Mouse (Mus musculus) ovary, postnatal 36 days (tissue): ENCODE data around the gene Amz2.

Source experiments
- DNase-seq: peaks from one replicate; pipeline ENCODE4 v3.0.0; 2022; ENCODE audit warnings: low spot score, mixed read lengths

Gene Amz2

DNA sequence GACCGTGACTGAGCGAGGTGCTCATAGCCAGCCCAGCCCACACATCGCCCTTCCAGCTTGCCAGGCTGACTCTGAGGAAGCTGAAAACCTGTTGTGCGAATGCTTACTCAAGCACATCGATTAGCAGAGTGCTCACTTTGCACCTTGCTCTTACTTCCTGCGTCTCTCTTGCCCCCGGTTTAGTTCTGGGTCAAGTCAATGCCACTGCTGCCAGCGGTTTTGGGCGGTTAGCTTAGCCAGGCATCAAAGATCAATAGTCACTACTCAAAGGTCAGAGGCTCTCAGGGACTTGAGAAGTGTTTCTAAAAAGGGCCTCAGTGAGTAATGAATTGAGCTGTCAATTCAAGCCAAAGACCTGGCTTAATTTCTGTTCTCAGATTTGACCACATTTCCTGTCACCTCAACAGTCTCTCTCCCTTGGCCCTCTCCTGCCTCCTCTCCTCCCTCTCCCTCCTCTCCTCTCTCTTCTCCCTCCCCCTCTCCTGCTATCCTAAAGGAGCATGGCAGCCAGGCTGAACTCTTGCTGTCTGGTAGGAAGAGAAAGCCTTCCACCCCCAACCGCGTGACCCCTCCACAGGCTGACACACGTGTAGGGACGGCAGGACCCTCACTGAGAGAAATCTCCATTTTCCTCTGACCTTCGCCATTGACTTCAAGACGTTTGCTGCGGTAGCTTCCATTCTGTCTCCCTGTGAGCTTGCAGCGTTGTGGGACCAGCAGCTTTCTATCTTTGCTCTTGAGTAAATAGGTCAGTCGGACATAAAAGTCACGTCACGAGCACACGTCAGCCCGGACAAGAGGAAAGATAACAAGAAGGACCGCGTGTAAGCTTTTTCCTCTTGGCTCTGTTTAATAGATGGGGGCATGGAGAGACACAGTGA is 69.4 kb downstream of the Amz2 start:
- DNase-seq: no peak

DNA sequence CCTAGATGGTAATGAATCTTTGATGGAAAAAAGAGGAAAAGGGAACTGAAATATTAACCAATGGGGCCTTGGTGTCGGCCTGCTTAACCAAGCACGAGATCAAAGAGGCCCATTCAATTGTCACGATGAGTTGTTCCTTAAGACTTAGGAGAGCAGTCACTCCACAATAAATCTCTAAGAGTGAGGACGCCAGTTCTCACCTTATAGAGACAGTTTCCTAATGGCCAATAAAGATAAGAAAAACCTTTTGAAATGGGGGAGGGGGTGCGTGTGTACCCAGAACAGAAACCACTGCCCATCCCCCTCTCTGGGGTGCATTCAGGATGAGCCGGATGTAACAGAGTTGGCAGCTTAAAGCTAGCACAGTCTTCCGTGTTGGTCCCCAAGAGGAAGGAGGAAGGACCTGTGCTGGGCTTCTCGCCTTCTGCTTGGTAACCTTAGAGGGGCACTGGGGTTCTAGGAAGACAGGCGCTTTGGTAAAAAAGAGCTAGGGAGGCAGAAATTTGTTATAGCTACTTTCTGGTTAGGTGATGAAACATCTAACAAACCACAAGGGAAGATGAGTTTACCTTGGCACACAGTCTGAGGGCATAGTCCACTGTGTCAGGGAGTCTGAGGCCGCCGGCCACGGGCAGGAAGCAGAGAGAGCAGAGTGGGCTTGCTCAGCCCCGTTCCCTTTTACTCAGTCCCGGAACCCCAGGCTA is 70.2 kb downstream of the Amz2 start:
- no peak for DNase-seq

DNA sequence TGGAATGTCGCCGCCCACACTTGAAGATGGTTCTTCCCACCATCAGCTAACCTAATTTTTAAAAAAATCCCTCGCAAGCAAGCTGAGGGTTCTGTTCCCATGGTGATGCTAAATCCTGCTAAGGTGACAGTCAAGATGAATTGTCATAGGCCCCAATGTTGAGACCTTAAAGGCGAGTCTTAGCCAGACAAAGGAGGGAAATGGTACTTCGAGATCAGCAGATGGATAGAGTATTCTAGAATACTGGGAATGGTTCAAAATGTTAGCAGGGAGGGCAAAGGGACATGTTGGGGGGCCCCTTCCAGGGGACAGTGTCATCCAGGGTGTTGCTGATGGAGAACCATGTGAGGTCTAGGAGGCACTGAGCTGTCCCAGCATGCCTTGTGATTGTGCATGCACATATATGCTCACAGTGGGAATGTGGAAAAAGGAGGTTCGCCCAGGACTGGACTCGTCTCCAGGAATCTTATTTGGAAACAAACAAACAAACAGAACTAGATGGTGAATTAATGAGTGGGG is 70.8 kb downstream of the Amz2 start:
- no peak for DNase-seq

DNA sequence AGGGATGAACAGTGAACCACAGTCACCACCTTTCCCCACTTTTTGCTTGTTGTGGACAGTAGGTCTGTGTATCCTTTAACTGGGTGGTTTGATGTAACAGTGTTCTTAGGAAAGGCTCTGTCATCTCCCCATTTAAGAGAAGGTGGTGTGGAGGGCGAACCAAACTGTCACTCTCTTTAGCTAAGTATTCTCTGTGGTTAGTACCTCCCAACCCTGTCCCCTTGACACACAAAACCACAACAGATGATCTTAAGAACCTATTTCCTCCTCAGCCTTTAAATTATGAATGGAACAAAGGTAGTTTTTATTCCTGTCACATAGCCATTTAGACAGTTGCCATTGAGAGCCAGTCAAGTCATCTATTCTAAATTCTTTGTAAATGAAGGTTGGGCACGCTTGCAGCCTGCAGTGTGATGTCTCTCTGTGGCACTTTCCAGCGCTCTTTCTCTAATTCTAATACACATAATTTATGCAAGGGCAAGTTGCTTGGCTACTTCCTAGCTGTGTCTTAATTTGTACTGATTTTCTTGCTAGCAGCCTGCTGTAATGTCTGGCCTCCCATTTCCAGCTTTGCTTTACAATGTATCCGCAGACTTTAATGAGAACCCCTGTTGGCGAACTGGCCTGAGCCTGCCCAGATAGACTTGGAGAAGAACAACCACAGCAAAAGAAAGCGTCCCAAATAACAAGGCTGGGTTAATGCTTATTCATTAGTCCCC is 71.4 kb downstream of the Amz2 start:
- DNase-seq: no peak

DNA sequence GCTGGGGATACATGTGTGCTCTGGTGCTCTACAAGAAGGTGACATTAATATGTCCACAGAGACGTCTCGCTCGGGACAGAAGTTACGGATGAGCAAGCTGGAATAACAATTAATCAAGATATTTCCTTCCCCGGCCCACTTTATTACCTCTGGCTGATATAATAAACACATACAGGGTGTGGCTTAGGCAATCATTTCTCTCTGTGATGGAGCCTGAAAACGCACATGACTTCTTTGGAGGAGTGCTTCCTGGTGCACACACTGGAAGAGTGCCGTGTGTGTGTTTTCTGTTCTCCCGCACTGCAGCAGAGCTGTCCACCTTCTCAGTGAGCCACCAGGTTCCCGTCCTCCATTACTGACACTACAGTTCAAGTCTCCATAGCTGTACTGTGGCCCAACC is 72.2 kb downstream of the Amz2 start:
- DNase-seq: no peak

DNA sequence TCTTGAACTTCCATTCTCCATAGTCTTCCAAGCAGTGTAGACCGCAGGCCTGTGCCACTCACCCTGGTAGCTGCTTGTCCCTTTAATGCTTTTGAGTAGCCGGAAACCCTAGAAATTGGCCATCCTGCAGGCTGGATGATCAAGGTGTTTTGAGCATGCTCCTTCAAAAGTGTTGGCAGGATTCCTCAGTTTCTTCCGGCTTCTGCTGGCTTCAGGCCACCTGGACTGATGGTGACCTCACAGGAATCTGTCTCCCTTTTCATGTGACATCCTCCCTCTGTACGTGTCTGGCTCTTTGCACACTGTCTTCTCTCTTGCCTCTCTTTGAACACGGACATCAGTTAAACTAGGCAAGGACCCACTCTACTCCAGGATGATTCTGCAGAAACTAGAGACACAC is 74.5 kb downstream of the Amz2 start:
- DNase-seq: no peak
